Mouse (Mus musculus) midbrain, embryonic 11.5 days (tissue): Measurements from ENCODE around the gene Madd. TPM values are rescaled to one million over a fixed set of nuclear protein-coding genes. Genes with fewer than 3 reads are reported as not detected.

Experiments used
- ATAC-seq: fragments of 200-750 bp; cut with Nextera tagmentation; 2 replicates; pipeline ENCODE4 v1.8.0; 2017; ENCODE audit warnings: moderate TSS enrichment, moderate library complexity; ENCODE audit not compliant: low FRiP score
- DNase-seq: peaks from one replicate; pipeline ENCODE4 v3.0.0; 2015; ENCODE audit warnings: low spot score; ENCODE audit errors: missing footprints
- H3K27ac ChIP-seq: fragments of 300-500 bp; sonication (generic); 2 replicates; pipeline ENCODE4 v1.5.1; 2014; ENCODE audit warnings: low read depth, low read length
- H3K27me3 ChIP-seq: fragments of 300-500 bp; sonication (generic); 2 replicates; pipeline ENCODE4 v1.6.1; 2014; ENCODE audit warnings: mild to moderate bottlenecking, low read length, moderate library complexity, mixed read lengths; ENCODE audit not compliant: control insufficient read depth, insufficient read depth
- H3K36me3 ChIP-seq: fragments of 300-500 bp; sonication (generic); 2 replicates; pipeline ENCODE4 v1.6.1; 2014; ENCODE audit warnings: mild to moderate bottlenecking, low read length, moderate library complexity, mixed read lengths; ENCODE audit not compliant: control insufficient read depth, insufficient read depth
- H3K4me1 ChIP-seq: fragments of 300-500 bp; sonication (generic); 2 replicates; pipeline ENCODE4 v1.6.1; 2014; ENCODE audit warnings: low read length; ENCODE audit not compliant: control insufficient read depth, insufficient read depth
- H3K4me2 ChIP-seq: fragments of 300-500 bp; sonication (generic); 2 replicates; pipeline ENCODE4 v1.6.1; 2014; ENCODE audit warnings: mild to moderate bottlenecking, moderate library complexity
- H3K4me3 ChIP-seq: fragments of 300-500 bp; sonication (generic); 2 replicates; pipeline ENCODE4 v1.5.1; 2014; ENCODE audit warnings: low read depth, low read length
- H3K9ac ChIP-seq: fragments of 300-500 bp; sonication (generic); 2 replicates; pipeline ENCODE4 v1.6.1; 2014; ENCODE audit warnings: low read length
- H3K9me3 ChIP-seq: fragments of 300-500 bp; sonication (generic); 2 replicates; pipeline ENCODE4 v1.6.1; 2016; ENCODE audit warnings: low read length; ENCODE audit not compliant: control insufficient read depth
- WGBS: fragments of 180-500 bp; shearing (Covaris S2); extraction: QIAGEN DNeasy Blood & Tissue Kit; methylation state at CpG from one replicate; pipeline ENCODE4 v1.1.7; 2014; 5-methylcytosine and 5-hydroxymethylcytosine counted together
- polyA plus RNA-seq: library from polyadenylated mRNA; unstranded; fragments of >200 nt; fragmentation: Nextera tagmentation; extraction: Ambion mirVana; gene quantifications from 2 replicates; pipeline ENCODE4 v1.2.1, GENCODE M21; 2014

Madd gene
- polyA plus RNA-seq, 1 experiment from 2014 or later, result 17.3 TPM

- Histone ChIP-seq H3K27me3 (no peaks in the 10 kb centered on the region), H3K9me3 (no peaks in the 10 kb centered on the region), H3K4me2 (no peak overlapping the region), H3K27ac (no peak overlapping the region), H3K9ac (no peak overlapping the region), H3K4me3 (no peak overlapping the region), H3K36me3 (no peaks in the 10 kb centered on the region), H3K4me1 (no peaks in the 10 kb centered on the region)
- ATAC-seq (no peak), DNase-seq (no peak)
- WGBS, result 86% methylated on average over 9 of the region's 9 CpGs
Observed at GRCm38 (mm10) chr2:91087453-91087852, 96.2 kb downstream of the Madd start.

Other genes starting within 250 kb of the Madd start
- gene Celf1, start 243.5 kb downstream of the Madd start, polyA plus RNA-seq, result 99.8 and 103 TPM in 2 replicates
- gene Rapsn, start 148.2 kb downstream of the Madd start, polyA plus RNA-seq, result 0.63 and 0.98 TPM in 2 replicates
- gene Psmc3, start 129.8 kb downstream of the Madd start, polyA plus RNA-seq, result 364 and 369 TPM in 2 replicates
- gene Slc39a13, start 113.4 kb downstream of the Madd start, polyA plus RNA-seq, result 16.6 and 18.9 TPM in 2 replicates
- 4.0 and 4.5 TPM in 2 replicates for gene Spi1, start 101.4 kb downstream of the Madd start, polyA plus RNA-seq
- not detected in 2 replicates for gene Mybpc3, start 65.7 kb downstream of the Madd start, polyA plus RNA-seq
- gene Nr1h3, start 19.0 kb upstream of the Madd start, polyA plus RNA-seq, result 1.7 and 1.9 TPM in 2 replicates
- gene Acp2, start 19.0 kb upstream of the Madd start, polyA plus RNA-seq, result 34.6 and 38.8 TPM in 2 replicates
- 7.9 and 8.2 TPM in 2 replicates for gene Ddb2, start 53.1 kb upstream of the Madd start, polyA plus RNA-seq
- gene Pacsin3, start 72.1 kb upstream of the Madd start, polyA plus RNA-seq, result 20.9 and 24.3 TPM in 2 replicates
- gene Arfgap2, start 81.1 kb upstream of the Madd start, polyA plus RNA-seq, result 85.7 and 86.6 TPM in 2 replicates